ENCODE assay signal across 20 mouse cellular contexts in the genomic region with DNA sequence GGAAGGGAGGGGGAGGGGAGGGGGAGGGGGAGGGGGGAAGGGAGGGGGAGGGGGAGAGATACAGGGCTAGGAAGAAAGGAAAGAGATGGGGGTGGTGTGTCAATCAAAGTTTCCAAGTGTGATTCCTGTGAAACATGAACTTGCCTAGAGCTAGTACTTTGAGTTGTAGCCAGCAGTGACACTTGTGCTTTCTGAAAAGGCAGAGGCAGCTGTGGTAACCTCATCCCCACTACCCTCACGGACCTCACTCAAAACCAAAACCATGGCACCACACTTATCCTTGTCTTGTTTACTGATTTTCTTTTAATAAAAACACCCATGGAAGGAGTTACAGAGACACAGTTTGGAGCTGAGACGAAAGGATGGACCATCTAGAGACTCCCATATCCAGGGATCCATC.
DNase-seq lines count a peak whose midpoint lies in the region; ATAC-seq and TF ChIP-seq lines count a peak whose summit lies in the region.
"Had no signal": no experiment of that assay in that cellular context is flagged by ENCODE, and none has a peak within 500 bp of the region (broad histone marks: within the 10 kb centered on the region; RNA-seq: fewer than 3 reads in every experiment).

No protein-coding gene starts in this region.

- H3K27me3 ChIP-seq in myocyte (ENCODE audit: control insufficient read depth, insufficient read depth, insufficient read length): no peaks in the 10 kb centered on the region
- H3K27me3 ChIP-seq in lung, postnatal 0 days (replicated peaks; ENCODE audit: insufficient read depth, low read length): no peaks in the 10 kb centered on the region
- H3K27me3 ChIP-seq: CH12.LX, Patski had no signal

- 91% methylated on average over 2 of the region's 2 CpGs for WGBS in lung, postnatal 0 days

- H3K79me2 ChIP-seq in myocyte (ENCODE audit: control insufficient read depth, insufficient read depth): no peaks in the 10 kb centered on the region

- H3K4me3 ChIP-seq in myocyte: no peak overlapping the region
- no peak overlapping the region for H3K4me3 ChIP-seq in lung, postnatal 0 days (ENCODE audit: low read depth, low read length)

- TF ChIP-seq CTCF in lung, postnatal 0 days (IDR thresholded peaks at IDR 0.05): no peak

- H3K27ac ChIP-seq in lung, postnatal 0 days (ENCODE audit: low read length): no peak overlapping the region

- no peak overlapping the region for H3ac ChIP-seq in myocyte (ENCODE audit: control insufficient read depth, insufficient read length)

- H3K9me3 ChIP-seq in lung, postnatal 0 days (ENCODE audit: low read length): no peaks in the 10 kb centered on the region
- H3K9me3 ChIP-seq: G1E had no signal

- no peaks in the 10 kb centered on the region for H3K36me3 ChIP-seq in myocyte (ENCODE audit: control insufficient read depth, insufficient read depth)
- H3K36me3 ChIP-seq in lung, postnatal 0 days (ENCODE audit: insufficient read depth, low read length): no peaks in the 10 kb centered on the region
- H3K36me3 ChIP-seq: G1E had no signal

- H3K4me2 ChIP-seq in myocyte (ENCODE audit: low read depth): no peak overlapping the region
- H3K4me2 ChIP-seq in lung, postnatal 0 days (replicated peaks; ENCODE audit: low read depth, low read length): no peak overlapping the region

- peak; percentile 4 for DNase-seq in R1 (ENCODE audit: low read depth, low spot score)
- DNase-seq in lung, postnatal 0 days (ENCODE audit: low spot score): no peak
- no peak for DNase-seq in embryo, embryonic 9.5 days (ENCODE audit: extremely low spot score)
- DNase-seq: adrenal gland, adult 2 months; adrenal gland, adult 8-10 months; adrenal gland, postnatal 10 days; adrenal gland, postnatal 14 days; adrenal gland, postnatal 25 days; adrenal gland, postnatal 36 days; B cell, adult 2 months; cerebellum, adult 11 months; cerebellum, adult 11-12 months; cerebellum, adult 18-20 months; cerebellum, adult 2 months had no signal

- H3K9ac ChIP-seq in lung, postnatal 0 days (replicated peaks; ENCODE audit: low read depth): no peak overlapping the region

- no peak for TF ChIP-seq POLR2A in myocyte (IDR thresholded peaks at IDR 0.05; ENCODE audit: insufficient read length, low read depth)

- H3K4me1 ChIP-seq in lung, postnatal 0 days (ENCODE audit: insufficient read depth, low read depth, low read length): no peaks in the 10 kb centered on the region

- no peak for ATAC-seq in lung, postnatal 0 days
- ATAC-seq: activated CD4-positive, CD25-positive, alpha-beta regulatory T cell, adult 4 months; CD4-positive, CD25-positive, alpha-beta regulatory T cell, adult 4 months; Patski had no signal

- TF ChIP-seq EP300 in lung, postnatal 0 days (IDR thresholded peaks at IDR 0.05): no peak

TF ChIP-seq in myocyte, 11 proteins besides CTCF, POLR2A, EP300 and RAD21:
- TF ChIP-seq MAX (IDR thresholded peaks at IDR 0.05; ENCODE audit: low read depth) (no peak), MYOD1 (IDR thresholded peaks at IDR 0.05; ENCODE audit: control insufficient read depth in 1 of 3, insufficient read length in 2 of 3, low read depth in 2 of 3) (peak in 2 of 3 experiments; percentile 60 to 66), USF1 (IDR thresholded peaks at IDR 0.05; ENCODE audit: low read depth) (no peak), SRF (IDR thresholded peaks at IDR 0.05; ENCODE audit: control insufficient read depth, insufficient read length, low read depth) (no peak), MYOG (IDR thresholded peaks at IDR 0.05; ENCODE audit: control insufficient read depth in 1 of 3, insufficient read depth in 1 of 3, insufficient read length in 2 of 3, low read depth in 2 of 3) (peak in 2 of 3 experiments; percentile 8 to 45), POLR2AphosphoS2 (IDR thresholded peaks at IDR 0.05; ENCODE audit: insufficient read length, low read depth) (no peak), CEBPB (IDR thresholded peaks at IDR 0.05; ENCODE audit: insufficient read depth, poor library complexity, severe bottlenecking) (no peak)
